10 mouse cellular contexts compared by ENCODE assay signal in genomic region chr10:95551752-95552151, GRCm38 (mm10). TPM values are rescaled to one million over a fixed set of nuclear protein-coding genes. Genes with fewer than 3 reads are reported as not detected.
DNase-seq lines count a peak whose midpoint lies in the region; ATAC-seq and TF ChIP-seq lines count a peak whose summit lies in the region.
"Had no signal": no experiment of that assay in that cellular context is flagged by ENCODE, and none has a peak within 500 bp of the region (broad histone marks: within the 10 kb centered on the region; RNA-seq: fewer than 3 reads in every experiment).

No protein-coding gene starts in this region.

- H3K27ac ChIP-seq in hindbrain, postnatal 0 days = no peak overlapping the region
- H3K27ac ChIP-seq in hindbrain, embryonic 14.5 days = no peak overlapping the region
- H3K27ac ChIP-seq: hindbrain, embryonic 12.5 days had no signal

- H3K4me3 ChIP-seq in hindbrain, postnatal 0 days (ENCODE audit: low read length) = no peak overlapping the region
- H3K4me3 ChIP-seq in hindbrain, embryonic 14.5 days (replicated peaks; ENCODE audit: low read length) = no peak overlapping the region
- H3K4me3 ChIP-seq: hindbrain, embryonic 12.5 days had no signal

- ATAC-seq in hindbrain, postnatal 0 days = no peak
- no peak for ATAC-seq in hindbrain, embryonic 14.5 days (ENCODE audit: low FRiP score)

- TF ChIP-seq CTCF in hindbrain, postnatal 0 days (IDR thresholded peaks at IDR 0.05; ENCODE audit: low read depth) = peak; percentile 65

- H3K9ac ChIP-seq in hindbrain, postnatal 0 days (replicated peaks; ENCODE audit: low read length) = no peak overlapping the region
- no peak overlapping the region for H3K9ac ChIP-seq in hindbrain, embryonic 14.5 days
- H3K9ac ChIP-seq: hindbrain, embryonic 12.5 days had no signal

- peaks cover 6% of the 10 kb centered on the region; the same call in 1 of the 2 replicates for H3K36me3 ChIP-seq in hindbrain, postnatal 0 days (ENCODE audit: insufficient read depth, low read length)
- peaks cover 39% of the 10 kb centered on the region for H3K36me3 ChIP-seq in hindbrain, embryonic 14.5 days (replicated peaks; ENCODE audit: control insufficient read depth, insufficient read depth)

- H3K9me3 ChIP-seq in hindbrain, postnatal 0 days (ENCODE audit: low read length) = no peaks in the 10 kb centered on the region
- H3K9me3 ChIP-seq in hindbrain, embryonic 14.5 days (ENCODE audit: control insufficient read depth, low read length) = no peaks in the 10 kb centered on the region
- H3K9me3 ChIP-seq: hindbrain, embryonic 12.5 days had no signal

- no peak overlapping the region for H3K4me2 ChIP-seq in hindbrain, postnatal 0 days (ENCODE audit: low read depth, low read length)
- H3K4me2 ChIP-seq in hindbrain, embryonic 14.5 days (replicated peaks) = no peak overlapping the region
- H3K4me2 ChIP-seq: hindbrain, embryonic 12.5 days had no signal

- 0 out of 2 replicates have a peak, but pooled peaks cover 3% of the 10 kb centered on the region for H3K4me1 ChIP-seq in hindbrain, postnatal 0 days (ENCODE audit: insufficient read depth, low read length)
- H3K4me1 ChIP-seq in hindbrain, embryonic 14.5 days (replicated peaks; ENCODE audit: control insufficient read depth, insufficient read depth, low read length) = peaks cover 6% of the 10 kb centered on the region; the same call in 1 of the 2 replicates

- H3K27me3 ChIP-seq in hindbrain, postnatal 0 days (ENCODE audit: insufficient read depth, low read length) = no peaks in the 10 kb centered on the region
- H3K27me3 ChIP-seq in hindbrain, embryonic 14.5 days (ENCODE audit: control insufficient read depth, insufficient read depth, low read length) = no peaks in the 10 kb centered on the region
- H3K27me3 ChIP-seq: hindbrain, embryonic 12.5 days had no signal

- DNase-seq in hindbrain, postnatal 0 days (ENCODE audit: low spot score) = peak; percentile 56
- DNase-seq in hindbrain, embryonic 14.5 days (ENCODE audit: low spot score) = no peak
- DNase-seq in 3134 (ENCODE audit: extremely low read depth, insufficient read length, low spot score) (peak; percentile 36), 3T3-L1 (ENCODE audit: low read depth, low spot score) (peak; percentile 70)
- DNase-seq in embryo, embryonic 10.5 days (ENCODE audit: low spot score) = peak; percentile 63
- DNase-seq in adrenal gland, adult 2 months = no peak
- no peak for DNase-seq in spleen, postnatal 4 days (ENCODE audit: low spot score in 2 of 2)
- DNase-seq: lung, adult 18-20 months; spleen, adult 18-20 months had no signal

RNA-seq across cellular contexts. Expression of gene Nudt4, which starts 12.2 kb away (rescaled TPM):
- total RNA-seq in hindbrain, postnatal 0 days (2014; rRNA removed) = 52.3 and 55.5 TPM in 2 replicates
- 64.3 and 64.7 TPM in 2 replicates for polyA plus RNA-seq in hindbrain, postnatal 0 days (2015; fragmentation: Nextera tagmentation; extraction: Ambion mirVana)
- 98.9 and 102 TPM in 2 replicates for polyA plus RNA-seq in hindbrain, embryonic 14.5 days (2014; fragmentation: Nextera tagmentation; extraction: Ambion mirVana)
- total RNA-seq in adrenal gland, adult 2 months (2021) = 100 to 1,000 TPM; 136 to 159 TPM
- 67.5 and 106 TPM in 2 replicates for polyA plus RNA-seq in adrenal gland, adult 2 months (2012; rRNA removed)

RNA-seq across cellular contexts. Expression of gene Ube2n, which starts 36.8 kb away (rescaled TPM):
- 203 and 208 TPM in 2 replicates for total RNA-seq in hindbrain, postnatal 0 days (2014; rRNA removed)
- polyA plus RNA-seq in hindbrain, postnatal 0 days (2015; fragmentation: Nextera tagmentation; extraction: Ambion mirVana) = 315 and 333 TPM in 2 replicates
- polyA plus RNA-seq in hindbrain, embryonic 14.5 days (2014; fragmentation: Nextera tagmentation; extraction: Ambion mirVana) = 371 and 400 TPM in 2 replicates
- 100 to 1,000 TPM; 140 to 156 TPM for total RNA-seq in adrenal gland, adult 2 months (2021)
- 8.6 and 10.2 TPM in 2 replicates for polyA plus RNA-seq in adrenal gland, adult 2 months (2012; rRNA removed)

RNA-seq across cellular contexts. Expression of gene Mrpl42, which starts 50.0 kb away (rescaled TPM):
- 126 and 146 TPM in 2 replicates for total RNA-seq in hindbrain, postnatal 0 days (2014; rRNA removed)
- polyA plus RNA-seq in hindbrain, postnatal 0 days (2015; fragmentation: Nextera tagmentation; extraction: Ambion mirVana) = 277 and 289 TPM in 2 replicates
- 261 and 297 TPM in 2 replicates for polyA plus RNA-seq in hindbrain, embryonic 14.5 days (2014; fragmentation: Nextera tagmentation; extraction: Ambion mirVana)
- total RNA-seq in adrenal gland, adult 2 months (2021) = 100 to 1,000 TPM; 127 to 143 TPM
- 21.1 and 27.6 TPM in 2 replicates for polyA plus RNA-seq in adrenal gland, adult 2 months (2012; rRNA removed)

Comparison
In these comparisons a context has a peak if more than half of its experiments do, and no peak if none do; other contexts are left out.
1. DNase-seq: peak in hindbrain, postnatal 0 days (single experiment), 3134 (single experiment), 3T3-L1 (single experiment) and embryo, embryonic 10.5 days (single experiment); none in hindbrain, embryonic 14.5 days (single experiment), adrenal gland, adult 2 months (single experiment) and spleen, postnatal 4 days (0 of 2).
2. RNA of gene Ube2n, which starts 36.8 kb away (polyA plus RNA-seq): 371 to 400 TPM in hindbrain, embryonic 14.5 days and 315 to 333 TPM in hindbrain, postnatal 0 days; 8.6 to 10.2 TPM in adrenal gland, adult 2 months; every median in the first group is over 10 times any median in the second.